Mouse (Mus musculus) liver, adult (tissue): ENCODE results near the gene Iqck.

Experiments
- GATA4 ChIP-seq: IDR thresholded peaks from 2 replicates; pipeline ENCODE4 v1.6.1; 2014; ENCODE audit warnings: mild to moderate bottlenecking, low read length; ENCODE audit not compliant: insufficient replicate concordance

The Iqck gene

DNA sequence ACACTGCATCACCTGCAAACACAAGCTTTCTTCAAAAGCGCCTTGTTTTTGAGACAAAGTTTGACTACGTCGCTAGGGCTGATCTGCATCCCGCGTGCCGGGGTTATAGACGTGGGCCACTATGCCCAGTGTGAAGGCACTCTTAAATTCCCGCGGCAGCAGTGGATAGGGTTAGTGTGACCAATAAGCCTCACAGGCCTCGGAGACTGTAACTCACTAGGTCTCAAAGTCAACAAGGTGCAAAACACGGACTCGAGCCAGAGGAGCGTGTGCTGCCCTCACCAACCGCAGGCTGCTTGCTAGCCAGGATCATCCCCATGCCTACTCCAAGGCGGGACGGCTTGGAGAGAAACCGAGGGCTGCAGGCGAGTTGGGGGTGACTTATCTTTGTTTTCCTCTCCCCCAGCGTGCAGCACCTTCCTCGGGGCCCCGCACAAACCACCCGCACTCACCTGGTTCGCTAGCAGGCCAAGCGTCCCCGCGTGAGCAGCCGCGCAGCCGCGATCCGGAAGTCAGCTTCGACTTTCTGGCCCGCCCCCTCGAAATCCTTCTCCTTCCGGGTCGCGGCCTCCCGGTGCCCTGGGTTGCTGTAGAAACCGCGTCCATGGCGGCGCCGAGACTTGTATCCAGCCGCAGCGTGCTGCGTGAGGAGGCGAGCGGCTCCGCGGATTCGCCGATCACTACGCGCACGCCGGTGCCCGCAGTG lies at the start of gene Iqck:
Gene Iqck (plus strand): TSS at position 582 of the 706 bp plus-strand sequence.
- no peak for TF ChIP-seq GATA4

DNA sequence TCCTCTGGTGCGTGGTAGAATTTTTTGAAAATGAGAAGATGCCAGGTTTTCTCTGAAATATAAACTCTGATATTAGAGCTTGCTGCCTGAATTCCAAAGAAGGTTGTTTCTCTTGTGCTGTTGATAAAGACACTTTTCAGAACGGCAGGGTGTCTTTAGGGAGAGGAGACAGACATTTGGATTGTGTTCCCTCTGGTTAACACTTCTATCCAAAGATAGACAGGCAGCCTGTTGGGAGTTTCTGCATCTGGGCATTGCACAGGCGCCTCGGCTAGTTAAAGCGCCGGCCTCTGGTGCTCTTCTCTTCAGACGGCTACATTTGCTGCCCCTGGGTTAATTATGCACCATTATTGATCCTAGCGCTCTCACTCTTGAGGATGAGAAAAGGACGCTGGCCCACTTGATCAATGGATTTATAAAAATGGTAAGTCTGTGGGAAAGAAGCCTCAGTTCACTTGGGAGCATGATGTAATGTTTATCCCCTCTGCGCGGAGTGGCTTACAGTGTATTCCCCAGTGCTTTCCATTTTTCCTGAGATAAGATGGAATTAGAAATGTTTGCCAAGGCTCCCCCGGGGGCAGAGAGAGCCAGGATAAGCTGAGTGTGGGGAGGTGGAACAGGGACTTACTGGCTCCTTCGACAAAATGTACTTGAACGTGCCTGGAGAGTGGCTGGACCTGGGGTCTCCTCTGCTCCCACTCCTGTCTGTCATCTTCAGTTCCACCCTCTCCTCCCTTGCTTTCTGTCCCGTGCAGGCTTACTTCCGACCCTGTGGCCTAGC lies 48.7 kb upstream of the Iqck start:
- TF ChIP-seq GATA4, result no peak

DNA sequence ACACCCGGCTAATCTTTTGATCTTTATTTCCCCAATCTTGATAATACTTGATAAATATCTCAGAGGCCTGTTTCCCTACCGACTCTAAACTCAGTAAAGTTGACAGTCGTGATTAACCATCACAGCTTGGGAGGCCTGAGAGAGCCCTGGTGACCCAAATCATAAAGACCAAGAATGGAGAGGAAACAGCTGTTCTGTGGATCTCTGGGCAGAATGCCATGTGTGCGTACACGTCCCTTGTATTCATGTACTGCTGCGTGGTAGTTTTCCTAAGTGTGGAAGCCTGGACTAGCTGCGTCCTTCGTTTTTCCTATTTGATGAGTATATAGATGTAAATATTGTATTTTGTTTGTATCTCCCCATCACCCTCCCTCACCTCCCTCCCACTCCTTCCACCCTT lies 47.7 kb upstream of the Iqck start:
- no peak for TF ChIP-seq GATA4

DNA sequence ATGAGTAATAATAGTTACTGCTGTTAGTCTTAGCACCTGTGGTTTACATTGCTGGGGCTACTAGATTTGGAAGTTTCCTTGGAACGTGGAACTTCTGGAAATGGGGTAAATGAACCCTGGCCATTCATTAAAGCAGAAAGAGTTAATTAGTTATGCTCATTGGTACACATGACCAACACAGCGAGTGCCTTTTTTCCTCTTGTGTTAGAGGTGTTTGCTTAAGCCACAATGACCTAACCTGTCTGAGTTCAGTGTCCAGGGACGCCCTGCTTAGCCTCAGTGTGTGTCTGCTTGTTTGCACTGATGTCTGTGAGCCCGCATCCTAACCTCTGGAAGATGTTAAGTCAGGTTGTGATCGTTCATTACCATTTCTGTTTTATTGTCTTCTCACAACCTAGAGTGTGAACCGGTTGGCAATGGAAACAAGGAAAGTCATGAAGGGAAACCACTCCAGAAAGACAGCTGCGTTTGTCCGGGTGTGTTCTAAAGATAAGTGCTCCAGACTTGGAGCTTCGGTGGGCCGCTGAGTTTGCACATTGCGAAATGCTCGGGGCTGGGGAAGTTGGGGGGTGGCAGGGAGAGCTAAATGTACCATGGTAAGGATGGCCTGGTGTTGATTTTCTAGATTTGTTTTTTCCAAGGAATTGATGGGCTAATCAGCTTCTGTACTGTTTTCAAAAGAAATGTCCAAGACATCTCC lies 44.0 kb upstream of the Iqck start:
- TF ChIP-seq GATA4, result no peak

DNA sequence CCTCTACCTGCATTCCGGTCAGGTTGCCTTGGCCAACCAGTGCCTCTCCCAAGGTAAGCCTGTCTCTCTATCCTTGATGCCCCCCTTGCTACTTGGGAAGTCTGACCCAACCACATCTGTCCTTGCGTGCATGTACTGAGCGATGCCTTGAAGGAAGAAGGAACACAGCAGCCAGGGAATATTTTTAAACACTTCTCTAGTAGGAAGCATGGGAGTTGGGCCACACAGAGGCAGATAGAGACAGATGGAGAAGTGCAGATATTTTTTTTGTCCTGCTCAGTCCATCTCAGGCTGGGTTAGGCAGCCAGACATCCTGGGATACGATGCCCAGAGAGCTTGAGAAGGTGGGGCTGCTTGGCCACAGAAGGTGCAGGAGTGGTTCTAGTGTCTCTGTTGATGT lies 42.0 kb upstream of the Iqck start:
- TF ChIP-seq GATA4, result no peak

DNA sequence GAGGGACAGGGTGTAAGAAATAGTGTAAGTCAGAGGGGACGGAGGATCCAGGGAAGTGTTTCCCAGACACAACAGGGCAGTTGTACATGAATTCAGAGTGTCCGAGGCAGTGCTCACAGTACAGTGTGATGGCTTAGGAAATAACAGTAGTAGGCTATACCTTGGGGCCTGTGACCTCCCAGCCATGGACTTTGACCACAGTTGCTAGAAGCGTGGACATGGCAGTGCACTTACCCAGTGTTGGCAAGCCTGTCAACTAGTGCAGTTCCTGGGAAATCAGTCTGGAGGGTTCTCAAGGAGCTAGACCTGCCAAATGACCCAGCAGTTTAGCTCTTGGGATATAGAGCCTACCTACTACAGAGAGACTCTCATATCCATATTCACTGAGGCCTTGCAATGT lies 39.3 kb upstream of the Iqck start:
- no peak for TF ChIP-seq GATA4

DNA sequence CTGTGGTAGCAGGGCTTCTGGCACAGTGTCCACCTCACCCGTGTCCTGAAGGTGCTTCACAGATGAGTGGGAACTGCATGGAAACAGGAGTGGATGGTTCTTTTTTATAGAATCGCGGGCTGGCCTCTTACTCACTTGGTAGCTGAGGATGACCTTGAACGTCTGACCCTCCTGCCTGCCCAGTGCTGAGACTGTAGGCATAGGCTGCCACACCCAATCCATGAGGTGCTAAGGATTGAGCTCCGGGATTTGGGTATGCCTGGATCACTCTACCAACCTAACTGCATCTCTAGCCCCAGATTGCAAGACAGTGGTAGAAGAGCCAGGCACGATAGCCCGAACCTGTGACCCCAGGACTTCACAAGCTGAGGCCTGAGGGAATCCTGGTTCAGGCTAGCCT lies 37.8 kb upstream of the Iqck start:
- TF ChIP-seq GATA4, result no peak

DNA sequence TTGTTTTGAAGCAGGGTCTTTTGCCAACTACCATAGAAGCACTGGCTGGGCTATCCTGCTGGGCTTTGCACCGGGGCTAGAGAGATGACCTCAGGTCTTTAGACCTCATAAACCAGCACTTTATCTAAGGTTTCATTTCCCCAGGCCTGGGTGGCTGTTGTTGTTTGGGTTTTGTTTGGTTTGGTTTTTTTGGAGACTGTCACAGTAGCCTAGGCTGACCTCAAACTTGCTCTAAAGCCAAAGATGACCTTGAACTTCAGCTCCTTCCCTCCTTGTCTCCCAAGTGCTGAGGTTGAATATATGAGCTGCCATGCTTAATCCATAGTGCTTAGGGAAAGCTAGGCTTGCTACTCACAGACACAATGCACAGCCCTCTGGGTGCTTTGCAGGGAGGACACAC lies 35.9 kb upstream of the Iqck start:
- TF ChIP-seq GATA4, result no peak

DNA sequence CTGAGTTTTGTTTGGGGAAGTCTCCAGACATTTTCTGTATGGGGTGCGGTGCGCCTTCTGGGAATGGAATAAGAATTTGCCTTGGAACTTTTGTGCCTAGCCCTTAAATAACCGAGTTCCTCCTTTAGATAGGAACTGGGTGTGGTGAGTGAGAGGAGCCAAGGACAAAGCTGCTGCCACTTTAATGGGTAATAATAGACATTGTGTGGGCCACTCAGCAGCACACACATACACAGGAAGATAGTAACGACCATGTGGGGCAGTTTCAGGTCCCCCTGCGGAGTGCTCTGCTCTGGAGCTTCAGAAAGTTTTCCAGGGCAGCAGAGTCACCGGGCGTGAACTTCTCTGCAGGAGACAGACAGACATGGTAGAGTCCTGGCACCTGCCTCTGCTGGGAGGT lies 34.2 kb upstream of the Iqck start:
- no peak for TF ChIP-seq GATA4

DNA sequence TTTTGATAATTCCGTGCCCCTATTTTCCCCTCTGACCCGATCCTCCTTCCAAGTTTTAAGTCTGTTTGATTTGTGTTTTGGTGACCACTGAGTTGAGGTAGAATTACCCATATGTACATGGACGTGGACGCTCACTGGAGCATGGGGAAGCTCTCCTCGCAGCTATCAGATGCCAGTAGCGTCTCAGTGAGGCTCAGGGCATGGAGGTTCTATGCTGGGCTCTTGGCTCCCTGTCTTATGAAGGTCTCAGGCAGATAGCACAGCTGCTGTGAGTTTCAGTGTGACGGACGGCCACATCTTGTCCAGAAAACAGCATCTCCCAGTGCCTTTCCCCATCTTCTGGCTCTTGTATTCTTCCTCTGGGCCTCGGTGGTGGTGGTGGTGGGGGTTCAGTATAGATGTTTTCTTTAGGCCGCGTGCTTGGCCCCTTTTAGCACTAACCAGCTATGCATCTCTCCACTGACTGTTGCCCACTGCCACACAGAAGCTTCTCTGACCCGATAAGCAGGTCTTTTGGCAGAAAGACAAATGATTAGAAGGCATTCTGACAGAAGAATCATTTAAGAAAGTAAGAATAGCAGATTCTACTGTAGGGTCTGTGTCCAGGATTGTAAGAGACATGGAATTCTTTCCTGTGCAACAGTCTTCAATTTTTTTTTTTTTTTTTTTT lies 33.5 kb upstream of the Iqck start:
- TF ChIP-seq GATA4, result no peak

DNA sequence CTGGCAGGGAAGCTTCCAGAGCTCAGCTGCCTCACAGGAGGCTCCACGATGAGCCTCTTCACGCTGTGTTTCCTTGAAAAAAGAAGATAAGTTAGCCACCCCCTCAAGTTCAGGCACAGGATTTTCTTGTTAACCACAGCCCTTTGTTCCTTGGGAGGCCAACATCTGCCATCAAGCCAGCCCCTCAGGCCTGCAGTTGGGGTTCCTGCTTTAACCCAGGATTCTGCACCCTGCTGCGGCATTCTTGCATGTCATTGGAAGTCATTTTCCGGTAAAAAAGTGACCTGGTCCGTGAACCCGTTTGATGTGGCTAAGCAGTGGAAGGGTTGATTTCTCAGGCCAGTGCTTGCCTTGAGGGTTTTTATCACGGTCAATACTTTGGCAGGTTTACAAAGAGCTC lies 31.1 kb upstream of the Iqck start:
- no peak for TF ChIP-seq GATA4

DNA sequence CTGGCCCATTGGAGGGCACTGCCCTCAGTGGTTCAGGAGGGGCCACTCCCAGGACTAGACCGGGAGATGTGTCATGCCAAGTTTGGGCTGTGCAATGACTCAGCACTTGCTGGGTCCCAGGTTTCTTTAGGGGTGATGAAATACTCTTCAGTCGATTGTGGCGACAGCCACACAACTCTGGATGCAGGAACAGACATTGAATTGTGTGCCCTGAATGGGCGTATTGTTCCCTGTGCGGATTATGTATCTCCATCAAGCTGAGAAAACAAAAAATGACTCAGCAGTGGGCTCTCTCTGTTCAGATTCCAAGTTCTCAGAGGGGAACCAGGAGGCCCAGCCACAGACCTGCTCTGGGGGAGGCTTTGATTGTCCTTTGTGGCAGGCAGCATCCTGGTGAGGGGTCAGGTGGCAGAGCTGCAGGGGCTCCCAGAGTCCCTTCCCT lies 27.6 kb upstream of the Iqck start:
- no peak for TF ChIP-seq GATA4

DNA sequence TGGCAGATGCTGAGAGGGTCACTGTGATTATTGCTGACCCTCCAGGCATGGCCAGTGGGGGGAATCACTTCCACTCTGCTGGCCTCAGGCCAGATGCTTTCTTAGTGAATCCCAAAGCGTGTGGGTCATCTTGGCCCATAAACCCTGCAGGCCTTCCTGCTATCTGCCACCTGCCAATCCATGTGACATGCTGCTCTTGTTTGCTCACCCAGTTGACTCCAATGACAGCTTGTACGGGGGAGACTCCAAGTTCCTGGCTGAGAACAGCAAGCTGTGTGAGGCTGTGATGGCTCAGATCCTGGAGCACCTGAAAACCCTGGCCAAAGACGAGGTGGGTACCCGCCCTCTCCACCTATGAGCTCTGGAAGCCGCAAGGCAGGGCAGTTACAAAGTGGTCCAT lies 17.7 kb upstream of the Iqck start:
- TF ChIP-seq GATA4, result no peak

DNA sequence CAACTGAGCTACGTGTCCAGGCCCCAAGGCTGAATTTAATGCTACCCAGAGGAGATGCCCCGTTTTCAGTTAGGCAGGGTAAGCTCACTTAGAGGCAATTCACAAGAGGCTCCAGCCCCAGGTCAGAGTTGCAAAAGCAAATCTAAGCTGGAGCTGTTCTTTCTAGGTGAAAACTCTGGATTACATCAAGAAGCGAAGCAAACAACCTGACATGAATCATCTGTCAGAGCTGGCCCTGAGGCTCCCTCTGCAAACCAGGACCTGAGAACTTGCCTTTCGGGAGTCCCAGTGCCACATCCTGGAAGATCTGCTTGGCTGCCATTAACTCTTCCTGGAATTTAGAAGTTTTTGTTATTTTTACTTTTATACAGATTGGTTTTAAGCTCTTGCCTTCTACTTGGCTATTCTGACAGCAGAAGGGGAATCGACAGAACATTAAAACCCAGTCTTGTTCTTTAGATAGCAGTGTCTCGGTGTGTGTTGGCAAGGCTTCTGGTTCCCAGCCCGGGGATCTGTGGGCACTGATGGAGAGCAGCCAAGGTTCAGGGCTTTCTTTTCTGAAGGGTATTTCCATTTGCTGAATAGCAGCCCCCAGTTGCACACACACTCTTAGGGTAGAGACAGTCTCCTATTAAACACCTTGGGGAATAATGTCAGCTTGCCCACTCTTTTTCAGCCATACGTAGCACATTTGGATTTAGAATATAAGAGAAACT lies 14.4 kb upstream of the Iqck start:
- no peak for TF ChIP-seq GATA4

DNA sequence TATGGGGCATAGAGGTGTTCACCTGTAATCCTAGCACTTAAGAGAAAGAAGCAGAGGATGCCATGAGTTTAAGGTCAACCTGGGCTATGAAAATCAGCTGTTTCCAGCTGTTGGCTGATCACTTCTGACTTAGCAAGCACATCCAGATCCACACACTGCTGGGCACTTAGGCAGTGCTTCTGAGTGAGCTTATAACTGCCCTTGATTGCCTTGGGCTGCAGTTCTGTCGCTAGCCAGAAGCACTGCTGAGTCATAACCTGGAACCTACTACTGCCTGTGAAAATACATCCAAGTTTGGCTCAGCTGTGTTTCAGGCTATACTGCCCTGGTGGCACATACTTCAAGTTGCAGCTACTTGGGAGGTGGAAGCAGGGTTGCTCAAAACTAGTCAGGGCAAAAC lies 13.8 kb upstream of the Iqck start:
- TF ChIP-seq GATA4, result no peak
